Mouse (Mus musculus) heart, embryonic 11.5 days (tissue): ENCODE results near the gene Nuak2. TPM values are rescaled to one million over a fixed set of nuclear protein-coding genes. Genes with fewer than 3 reads are reported as not detected.
A peak's percentile ranks its signal among the peaks of the same experiment; 100 is the strongest.

Source experiments
- ATAC-seq: fragments of 200-750 bp; cut with Nextera tagmentation; replicated peaks from 2 replicates; pipeline ENCODE4 v1.8.0; 2017; ENCODE audit warnings: moderate library complexity; ENCODE audit not compliant: insufficient number of reproducible peaks, low FRiP score, low TSS enrichment
- H3K27ac ChIP-seq: fragments of 300-500 bp; sonication (generic); 2 replicates; pipeline ENCODE4 v1.5.1; 2014; ENCODE audit warnings: mild to moderate bottlenecking, low read depth, low read length
- H3K27me3 ChIP-seq: fragments of 300-500 bp; sonication (generic); 2 replicates; pipeline ENCODE4 v1.6.1; 2014; ENCODE audit warnings: mild to moderate bottlenecking, low read length, mixed read lengths; ENCODE audit not compliant: control insufficient read depth, insufficient read depth
- H3K36me3 ChIP-seq: fragments of 300-500 bp; sonication (generic); 2 replicates; pipeline ENCODE4 v1.6.1; 2014; ENCODE audit warnings: mild to moderate bottlenecking, low read length, moderate library complexity, mixed read lengths; ENCODE audit not compliant: control insufficient read depth, insufficient read depth
- H3K4me1 ChIP-seq: fragments of 300-500 bp; sonication (generic); 2 replicates; pipeline ENCODE4 v1.6.1; 2014; ENCODE audit warnings: low read length; ENCODE audit not compliant: control insufficient read depth, insufficient read depth
- H3K4me2 ChIP-seq: fragments of 300-500 bp; sonication (generic); 2 replicates; pipeline ENCODE4 v1.6.1; 2014; ENCODE audit warnings: mild to moderate bottlenecking, moderate library complexity
- H3K4me3 ChIP-seq: fragments of 300-500 bp; sonication (generic); 2 replicates; pipeline ENCODE4 v1.5.1; 2014; ENCODE audit warnings: low read depth, low read length
- H3K9ac ChIP-seq: fragments of 300-500 bp; sonication (generic); 2 replicates; pipeline ENCODE4 v1.6.1; 2014; ENCODE audit warnings: mild to moderate bottlenecking, low read depth, low read length, moderate library complexity
- H3K9me3 ChIP-seq: fragments of 300-500 bp; sonication (generic); replicated peaks from 2 replicates; pipeline ENCODE4 v1.6.1; 2016; ENCODE audit warnings: low read length; ENCODE audit not compliant: control insufficient read depth
- WGBS: fragments of 180-500 bp; shearing (Covaris S2); extraction: QIAGEN DNeasy Blood & Tissue Kit; methylation state at CpG from one replicate; pipeline ENCODE4 v1.1.7; 2014; ENCODE audit not compliant: insufficient replicate concordance; 5-methylcytosine and 5-hydroxymethylcytosine counted together
- polyA plus RNA-seq: library from polyadenylated mRNA; unstranded; fragments of >200 nt; fragmentation: Nextera tagmentation; extraction: Ambion mirVana; gene quantifications from 2 replicates; pipeline ENCODE4 v1.2.1, GENCODE M21; 2014

Gene Nuak2
- polyA plus RNA-seq, 1 experiment from 2014 or later = 2.6 TPM

DNA sequence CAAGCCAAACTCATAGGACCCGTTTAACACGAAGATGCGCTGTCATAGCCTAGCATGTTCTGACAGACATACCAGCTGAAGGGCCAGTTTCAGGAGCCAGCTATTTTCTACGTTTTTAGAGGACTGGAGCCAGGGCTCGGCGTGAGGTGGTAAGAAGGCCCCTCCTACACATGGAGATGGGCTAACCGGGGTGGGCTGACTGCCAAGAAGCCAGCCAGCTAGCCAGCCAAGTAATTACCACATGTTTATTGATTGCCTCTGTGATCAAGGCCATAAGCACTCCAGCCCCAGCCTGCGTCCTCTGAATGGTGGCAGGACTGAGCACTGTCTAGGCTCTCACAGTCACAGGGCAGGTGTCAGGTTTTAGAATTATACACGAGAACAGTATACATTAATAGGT is 10.9 kb downstream of the Nuak2 start:
- Histone ChIP-seq H3K9me3 (no peaks in the 10 kb centered on the region), H3K4me2 (no peak overlapping the region), H3K9ac (no peak overlapping the region), H3K27me3 (no peaks in the 10 kb centered on the region), H3K27ac (no peak overlapping the region), H3K36me3 (peaks cover 4% of the 10 kb centered on the region; the same call in 1 of the 2 replicates), H3K4me1 (peaks cover 22% of the 10 kb centered on the region), H3K4me3 (no peak overlapping the region)
- ATAC-seq = no peak
- WGBS = 72% methylated on average over 9 of the region's 9 CpGs

- no peak overlapping the region for H3K27ac ChIP-seq
- 61% methylated on average over 17 of the region's 17 CpGs for WGBS
- no peak overlapping the region for H3K4me2 ChIP-seq
- no peak overlapping the region for H3K9ac ChIP-seq
- no peak for ATAC-seq
- no peaks in the 10 kb centered on the region for H3K9me3 ChIP-seq
- H3K4me1 ChIP-seq = peaks cover 19% of the 10 kb centered on the region
- H3K36me3 ChIP-seq = peaks cover 7% of the 10 kb centered on the region; the same call in 1 of the 2 replicates
- no peak overlapping the region for H3K4me3 ChIP-seq
- no peaks in the 10 kb centered on the region for H3K27me3 ChIP-seq
Observed at GRCm38 (mm10) chr1:132327477-132327876, 11.6 kb downstream of the Nuak2 start.

GRCm38 (mm10) chr1:132328565-132328964 is 12.6 kb downstream of the Nuak2 start:
- WGBS = 76% methylated on average over 3 of the region's 3 CpGs
- peaks cover 16% of the 10 kb centered on the region for H3K4me1 ChIP-seq
- no peak for ATAC-seq
- no peak overlapping the region for H3K4me2 ChIP-seq
- no peak overlapping the region for H3K4me3 ChIP-seq
- no peaks in the 10 kb centered on the region for H3K27me3 ChIP-seq
- no peaks in the 10 kb centered on the region for H3K9me3 ChIP-seq
- H3K9ac ChIP-seq = no peak overlapping the region
- H3K27ac ChIP-seq = no peak overlapping the region
- H3K36me3 ChIP-seq = peaks cover 7% of the 10 kb centered on the region; the same call in 1 of the 2 replicates

GRCm38 (mm10) chr1:132329656-132330055 is 13.7 kb downstream of the Nuak2 start:
- H3K4me2 ChIP-seq = no peak overlapping the region
- peaks cover 25% of the 10 kb centered on the region for H3K4me1 ChIP-seq
- no peak overlapping the region for H3K27ac ChIP-seq
- no peaks in the 10 kb centered on the region for H3K27me3 ChIP-seq
- WGBS = 67% methylated on average over 7 of the region's 7 CpGs
- H3K36me3 ChIP-seq = peaks cover 7% of the 10 kb centered on the region; the same call in 1 of the 2 replicates
- no peak overlapping the region for H3K4me3 ChIP-seq
- H3K9me3 ChIP-seq = no peaks in the 10 kb centered on the region
- ATAC-seq = no peak
- H3K9ac ChIP-seq = no peak overlapping the region

- Histone ChIP-seq H3K9me3 (no peaks in the 10 kb centered on the region), H3K27me3 (no peaks in the 10 kb centered on the region), H3K36me3 (peaks cover 7% of the 10 kb centered on the region; the same call in 1 of the 2 replicates), H3K9ac (no peak overlapping the region), H3K27ac (no peak overlapping the region), H3K4me3 (no peak overlapping the region), H3K4me2 (no peak overlapping the region), H3K4me1 (peaks cover 33% of the 10 kb centered on the region)
- ATAC-seq = no peak
- 80% methylated on average over 15 of the region's 15 CpGs for WGBS
Observed at GRCm38 (mm10) chr1:132330397-132330796, 14.5 kb downstream of the Nuak2 start.

DNA sequence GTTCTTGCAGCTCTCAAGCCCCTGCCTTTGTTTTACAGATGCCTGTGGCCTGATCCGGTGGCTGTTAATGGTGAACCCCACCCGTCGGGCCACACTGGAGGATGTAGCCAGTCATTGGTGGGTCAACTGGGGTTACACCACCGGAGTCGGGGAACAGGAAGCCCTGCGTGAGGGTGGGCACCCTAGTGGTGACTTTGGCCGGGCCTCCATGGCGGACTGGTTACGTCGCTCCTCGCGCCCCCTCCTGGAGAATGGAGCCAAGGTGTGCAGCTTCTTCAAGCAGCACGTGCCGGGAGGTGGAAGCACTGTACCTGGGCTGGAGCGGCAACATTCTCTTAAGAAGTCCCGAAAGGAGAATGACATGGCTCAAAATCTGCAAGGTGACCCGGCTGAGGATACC is 15.4 kb downstream of the Nuak2 start:
- no peak overlapping the region for H3K9ac ChIP-seq
- H3K9me3 ChIP-seq = no peaks in the 10 kb centered on the region
- no peak for ATAC-seq
- peaks cover 3% of the 10 kb centered on the region; the same call in 1 of the 2 replicates for H3K36me3 ChIP-seq
- 75% methylated on average over 17 of the region's 17 CpGs for WGBS
- H3K4me3 ChIP-seq = no peak overlapping the region
- peaks cover 37% of the 10 kb centered on the region for H3K4me1 ChIP-seq
- no peak overlapping the region for H3K27ac ChIP-seq
- H3K4me2 ChIP-seq = no peak overlapping the region
- H3K27me3 ChIP-seq = no peaks in the 10 kb centered on the region

DNA sequence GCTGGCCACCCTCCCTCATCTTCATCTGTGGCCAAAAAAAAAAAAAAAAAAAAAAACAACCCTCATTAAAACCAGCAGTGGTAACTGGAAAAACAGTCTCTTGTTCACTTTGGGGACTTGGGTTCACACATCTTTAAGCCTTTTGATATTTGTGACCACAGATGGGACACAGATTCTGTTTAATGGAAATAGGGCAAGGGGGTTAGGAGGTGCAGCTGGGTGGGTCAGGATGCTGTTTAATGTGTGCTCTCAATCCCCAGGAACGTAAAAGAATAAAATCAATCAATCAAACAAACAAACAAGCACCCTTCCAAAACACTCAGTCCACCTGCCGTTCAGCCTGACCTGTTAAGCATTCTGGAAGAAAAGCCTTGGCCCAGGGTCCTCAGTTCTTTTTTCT is 17.3 kb downstream of the Nuak2 start:
- Histone ChIP-seq H3K9me3 (no peaks in the 10 kb centered on the region), H3K27ac (peak overlapping the region; percentile 75), H3K36me3 (peaks cover 3% of the 10 kb centered on the region; the same call in 1 of the 2 replicates), H3K9ac (no peak overlapping the region), H3K4me1 (peaks cover 43% of the 10 kb centered on the region), H3K4me2 (peak overlapping the region; percentile 34; the same call in 1 of the 2 replicates), H3K27me3 (no peaks in the 10 kb centered on the region), H3K4me3 (no peak overlapping the region)
- ATAC-seq = no peak
- WGBS = 24% methylated on average over 2 of the region's 2 CpGs

DNA sequence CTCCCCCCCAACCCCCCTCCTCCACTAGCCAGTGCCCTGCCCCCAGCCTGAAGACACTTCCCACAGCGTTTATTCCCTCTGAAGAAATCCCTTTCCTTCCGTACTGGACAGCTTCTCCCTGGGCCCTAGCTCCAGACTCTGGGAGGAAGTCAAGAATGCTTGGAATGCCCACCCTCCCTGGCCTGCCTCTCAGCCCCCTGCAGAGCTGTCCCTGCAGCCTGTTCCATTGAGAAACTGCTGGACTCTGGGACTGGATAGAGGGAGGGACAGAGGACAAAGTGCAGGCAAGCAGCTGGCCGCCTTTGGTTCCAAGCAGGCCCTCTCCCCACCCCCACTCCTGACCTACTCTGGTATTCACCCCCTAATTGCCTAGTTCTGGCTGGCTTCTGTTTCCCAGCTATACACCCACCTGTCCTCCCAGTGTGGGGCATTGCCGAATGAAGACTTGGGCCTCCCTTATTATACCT is 17.8 kb downstream of the Nuak2 start:
- no peak overlapping the region for H3K9ac ChIP-seq
- H3K27ac ChIP-seq = peak overlapping the region; percentile 75
- H3K4me2 ChIP-seq = peak overlapping the region; percentile 34

GRCm38 (mm10) chr1:132334178-132334801 is 18.4 kb downstream of the Nuak2 start:
- H3K4me3 ChIP-seq = no peak overlapping the region
- no peaks in the 10 kb centered on the region for H3K27me3 ChIP-seq
- 19% methylated on average over 6 of the region's 6 CpGs for WGBS
- peaks cover 44% of the 10 kb centered on the region for H3K4me1 ChIP-seq
- no peak for ATAC-seq
- no peak overlapping the region for H3K9ac ChIP-seq
- peaks cover 3% of the 10 kb centered on the region; the same call in 1 of the 2 replicates for H3K36me3 ChIP-seq
- peak overlapping the region; percentile 75 for H3K27ac ChIP-seq
- H3K9me3 ChIP-seq = no peaks in the 10 kb centered on the region
- peak overlapping the region; percentile 34 for H3K4me2 ChIP-seq

More for the DNA sequence above, 17.8 kb downstream of the Nuak2 start:
- Histone ChIP-seq H3K4me3 (no peak overlapping the region), H3K4me1 (peaks cover 44% of the 10 kb centered on the region), H3K9me3 (no peaks in the 10 kb centered on the region), H3K27me3 (no peaks in the 10 kb centered on the region), H3K36me3 (peaks cover 3% of the 10 kb centered on the region; the same call in 1 of the 2 replicates)
- peak; percentile 69; the same call in 1 of the 2 replicates for ATAC-seq
- WGBS = 2% methylated on average over 4 of the region's 4 CpGs
